Mouse (Mus musculus): ENCODE results near the gene Rbm15. TPM values are rescaled to one million over a fixed set of nuclear protein-coding genes. Genes with fewer than 3 reads are reported as not detected.

Rbm15 gene
- polyA plus RNA-seq, 1 experiment from 2014 or later = 15.3 TPM

Other genes with a start within 250 kb of the Rbm15 start
- gene Kcna2, start 232.5 kb downstream of the Rbm15 start, polyA plus RNA-seq (2016; fragmentation: Nextera tagmentation; extraction: Ambion mirVana) = 0.29 TPM in 2 replicates
- not detected in 2 replicates for gene Kcna10, start 150.6 kb downstream of the Rbm15 start, polyA plus RNA-seq (2016; fragmentation: Nextera tagmentation; extraction: Ambion mirVana)
- gene Cym, start 111.9 kb downstream of the Rbm15 start, polyA plus RNA-seq (2016; fragmentation: Nextera tagmentation; extraction: Ambion mirVana) = not detected in 2 replicates
- gene A630076J17Rik, start 103.1 kb downstream of the Rbm15 start, polyA plus RNA-seq (2016; fragmentation: Nextera tagmentation; extraction: Ambion mirVana) = not detected in 2 replicates
- gene Prok1, start 94.0 kb downstream of the Rbm15 start, polyA plus RNA-seq (2016; fragmentation: Nextera tagmentation; extraction: Ambion mirVana) = 0.06 TPM in 1 of 2 replicates, not detected in the other
- gene Lamtor5, start 54.8 kb downstream of the Rbm15 start, polyA plus RNA-seq (2016; fragmentation: Nextera tagmentation; extraction: Ambion mirVana) = 165 and 175 TPM in 2 replicates
- 3.3 and 3.6 TPM in 2 replicates for gene Slc16a4, start 42.4 kb downstream of the Rbm15 start, polyA plus RNA-seq (2016; fragmentation: Nextera tagmentation; extraction: Ambion mirVana)
- gene Kcnc4, start 125.9 kb upstream of the Rbm15 start, polyA plus RNA-seq (2016; fragmentation: Nextera tagmentation; extraction: Ambion mirVana) = 0.32 and 0.47 TPM in 2 replicates
- 5.7 and 8.3 TPM in 2 replicates for gene Slc6a17, start 184.3 kb upstream of the Rbm15 start, polyA plus RNA-seq (2016; fragmentation: Nextera tagmentation; extraction: Ambion mirVana)
- 0.19 and 0.27 TPM in 2 replicates for gene Ubl4b, start 221.4 kb upstream of the Rbm15 start, polyA plus RNA-seq (2016; fragmentation: Nextera tagmentation; extraction: Ambion mirVana)